Mouse (Mus musculus): Measurements from ENCODE around the gene Map3k1. TPM values are rescaled to one million over a fixed set of nuclear protein-coding genes. Genes with fewer than 3 reads are reported as not detected.

Gene Map3k1
- polyA plus RNA-seq, 2 experiments = 5.9 to 13.3 TPM

DNA sequence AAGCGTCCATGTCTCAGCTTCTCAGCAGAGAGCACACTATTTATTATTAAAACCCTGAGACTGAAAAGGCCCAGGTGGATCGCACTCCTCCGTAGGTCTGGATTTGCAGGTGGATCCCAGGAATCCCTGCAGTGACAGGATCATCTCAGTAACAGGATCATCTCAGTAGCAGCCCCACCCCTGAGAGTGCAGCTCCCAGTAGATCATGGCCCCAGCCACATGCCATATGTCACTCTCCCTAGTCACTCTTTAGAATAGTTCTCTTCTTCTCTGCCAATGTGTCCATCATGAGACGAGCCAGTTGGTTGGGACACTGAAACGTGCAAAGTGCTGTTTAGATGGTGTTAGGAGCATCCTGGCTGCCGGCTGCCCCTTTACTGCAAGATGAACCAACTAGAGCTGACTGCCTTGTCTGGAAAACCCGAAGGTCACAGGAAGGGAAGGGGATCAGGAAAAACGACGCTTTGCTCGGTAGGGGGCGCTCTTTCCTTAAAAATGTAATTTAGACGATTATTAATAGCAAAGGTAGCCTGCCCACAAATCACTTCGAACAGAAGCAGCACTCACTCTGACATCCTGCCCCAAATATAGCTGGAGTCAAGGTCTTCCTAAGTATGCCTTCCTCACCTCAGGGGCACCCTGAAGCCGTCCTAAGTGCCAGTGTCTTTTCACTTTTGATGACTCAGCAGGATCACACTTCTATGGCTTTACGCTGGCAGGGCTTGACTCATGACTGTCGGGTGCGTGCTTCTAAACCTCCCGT, 20.8 kb downstream of the Map3k1 start:
- H3K4me1 ChIP-seq (replicated peaks; ENCODE audit: control insufficient read depth in 2 of 2, insufficient read depth in 2 of 2, low read length in 1 of 2) = peaks cover 9 to 17% of the 10 kb centered on the region in 2 experiments

DNA sequence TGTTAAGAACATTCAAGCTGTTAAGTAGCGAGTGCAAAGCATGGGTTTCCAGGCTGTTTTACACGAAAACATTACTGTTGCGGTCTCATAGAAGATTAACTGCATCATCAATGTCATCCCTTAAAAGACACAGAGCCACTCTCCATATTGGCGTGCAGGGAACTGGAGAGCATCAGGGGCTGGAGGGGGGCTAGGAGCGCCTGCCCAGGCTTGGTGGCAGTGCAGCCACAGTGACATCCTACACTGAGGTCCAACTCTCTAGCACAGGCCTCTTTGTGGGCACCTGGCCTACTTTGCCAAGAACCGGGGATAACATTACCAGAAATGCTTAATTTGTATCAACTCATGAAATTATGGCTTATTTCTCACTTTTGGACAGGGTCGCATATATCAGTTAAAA, 22.2 kb downstream of the Map3k1 start:
- Histone ChIP-seq H3K4me2 (ENCODE audit: low read depth) (no peak overlapping the region), H3K4me1 (replicated peaks; ENCODE audit: control insufficient read depth in 2 of 2, insufficient read depth in 2 of 2, low read length in 1 of 2) (peaks cover 9 to 17% of the 10 kb centered on the region in 2 experiments), H3K27me3 (ENCODE audit: control insufficient read depth, insufficient read depth, low read length) (no peaks in the 10 kb centered on the region), H3K9me3 (ENCODE audit: control insufficient read depth, low read length) (no peaks in the 10 kb centered on the region), H3K36me3 (replicated peaks; ENCODE audit: control insufficient read depth, insufficient read depth, low read depth) (no peaks in the 10 kb centered on the region), H3K27ac (no peak overlapping the region), H3K4me3 (ENCODE audit: insufficient read depth in 1 of 2, low read depth in 2 of 2, low read length in 2 of 2) (no peak overlapping the region), H3K9ac (replicated peaks) (no peak overlapping the region)
- DNase-seq (ENCODE audit: low read depth in 3 of 3, low spot score in 3 of 3) (no peak), ATAC-seq (ENCODE audit: insufficient read depth) (no peak)
- WGBS (ENCODE audit: insufficient replicate concordance) = 84% methylated on average over 7 of the region's 7 CpGs
- TF ChIP-seq CTCF (IDR thresholded peaks at IDR 0.05; ENCODE audit: low read depth) = no peak

More for the DNA sequence above, 20.8 kb downstream of the Map3k1 start:
- ATAC-seq (ENCODE audit: insufficient read depth) (peak; percentile 59), DNase-seq (ENCODE audit: low read depth in 3 of 3, low spot score in 3 of 3) (peak in 2 of 3 experiments; percentile 62 to 70)
- no peaks in the 10 kb centered on the region for H3K27me3 ChIP-seq (ENCODE audit: control insufficient read depth, insufficient read depth, low read length)
- H3K27ac ChIP-seq = no peak overlapping the region
- no peaks in the 10 kb centered on the region for H3K36me3 ChIP-seq (replicated peaks; ENCODE audit: control insufficient read depth, insufficient read depth, low read depth)
- TF ChIP-seq CTCF (IDR thresholded peaks at IDR 0.05; ENCODE audit: low read depth) (peak; percentile 85), EP300 (IDR thresholded peaks at IDR 0.05; ENCODE audit: low read depth) (no peak)
- no peak overlapping the region for H3K4me3 ChIP-seq (ENCODE audit: insufficient read depth in 1 of 2, low read depth in 2 of 2, low read length in 2 of 2)
- H3K9me3 ChIP-seq (ENCODE audit: control insufficient read depth, low read length) = no peaks in the 10 kb centered on the region
- WGBS (ENCODE audit: insufficient replicate concordance) = 29% methylated on average over 18 of the region's 18 CpGs
- H3K4me2 ChIP-seq (ENCODE audit: low read depth) = peak overlapping the region; percentile 32
- no peak overlapping the region for H3K9ac ChIP-seq (replicated peaks)

GRCm38 (mm10) chr13:111783451-111783850, 25.3 kb downstream of the Map3k1 start:
- Histone ChIP-seq H3K4me2 (ENCODE audit: low read depth) (no peak overlapping the region), H3K9ac (replicated peaks) (no peak overlapping the region), H3K27ac (no peak overlapping the region), H3K36me3 (replicated peaks; ENCODE audit: control insufficient read depth, insufficient read depth, low read depth) (no peaks in the 10 kb centered on the region), H3K27me3 (ENCODE audit: control insufficient read depth, insufficient read depth, low read length) (no peaks in the 10 kb centered on the region), H3K9me3 (ENCODE audit: control insufficient read depth, low read length) (no peaks in the 10 kb centered on the region), H3K4me3 (ENCODE audit: insufficient read depth in 1 of 2, low read depth in 2 of 2, low read length in 2 of 2) (no peak overlapping the region), H3K4me1 (replicated peaks; ENCODE audit: control insufficient read depth in 2 of 2, insufficient read depth in 2 of 2, low read length in 1 of 2) (peaks cover 13 to 17% of the 10 kb centered on the region in 2 experiments)
- ATAC-seq (ENCODE audit: insufficient read depth) = no peak
- DNase-seq (ENCODE audit: low read depth in 3 of 3, low spot score in 3 of 3) = no peak
- no peak for TF ChIP-seq EP300 (IDR thresholded peaks at IDR 0.05; ENCODE audit: low read depth)
- TF ChIP-seq CTCF (IDR thresholded peaks at IDR 0.05; ENCODE audit: low read depth) = no peak
- 86% methylated on average over 8 of the region's 8 CpGs for WGBS (ENCODE audit: insufficient replicate concordance)

DNA sequence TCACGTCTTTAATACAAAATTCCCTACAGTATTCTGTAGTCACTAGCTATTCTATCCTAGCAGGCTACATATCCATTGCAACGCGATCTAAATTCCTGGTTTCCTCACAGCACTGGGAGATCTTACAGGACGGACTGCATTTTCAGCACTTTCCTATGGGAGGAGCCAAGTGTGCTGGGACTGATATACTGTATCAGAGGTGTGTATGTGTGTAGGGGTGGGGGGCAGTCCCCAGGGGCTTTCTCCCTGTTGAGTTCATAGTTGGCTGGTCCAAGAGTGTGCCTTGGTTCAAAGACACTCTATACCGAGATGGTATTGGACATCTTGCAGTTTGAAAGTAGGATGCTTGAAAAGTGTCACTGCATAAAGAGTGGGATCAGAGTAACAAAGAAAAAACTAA, 29.3 kb downstream of the Map3k1 start:
- peaks cover 12% of the 10 kb centered on the region for H3K36me3 ChIP-seq (replicated peaks; ENCODE audit: control insufficient read depth, insufficient read depth, low read depth)
- H3K4me1 ChIP-seq (replicated peaks; ENCODE audit: control insufficient read depth in 2 of 2, insufficient read depth in 2 of 2, low read length in 1 of 2) = peaks cover 19 to 21% of the 10 kb centered on the region in 2 experiments
- H3K9ac ChIP-seq (replicated peaks) = no peak overlapping the region
- no peak overlapping the region for H3K27ac ChIP-seq
- TF ChIP-seq CTCF (IDR thresholded peaks at IDR 0.05; ENCODE audit: low read depth) = no peak
- TF ChIP-seq EP300 (IDR thresholded peaks at IDR 0.05; ENCODE audit: low read depth) = no peak
- ATAC-seq (ENCODE audit: insufficient read depth) (no peak), DNase-seq (ENCODE audit: low read depth in 3 of 3, low spot score in 3 of 3) (no peak)
- no peak overlapping the region for H3K4me3 ChIP-seq (ENCODE audit: insufficient read depth in 1 of 2, low read depth in 2 of 2, low read length in 2 of 2)
- no peaks in the 10 kb centered on the region for H3K27me3 ChIP-seq (ENCODE audit: control insufficient read depth, insufficient read depth, low read length)
- no peaks in the 10 kb centered on the region for H3K9me3 ChIP-seq (ENCODE audit: control insufficient read depth, low read length)
- WGBS (ENCODE audit: insufficient replicate concordance) = 62% methylated on average over 5 of the region's 5 CpGs
- H3K4me2 ChIP-seq (ENCODE audit: low read depth) = no peak overlapping the region; the same call in 1 of the 2 replicates

- no peaks in the 10 kb centered on the region for H3K9me3 ChIP-seq (ENCODE audit: control insufficient read depth, low read length)
- peak overlapping the region; percentile 29; the same call in 1 of the 2 replicates for H3K9ac ChIP-seq (replicated peaks)
- TF ChIP-seq CTCF (IDR thresholded peaks at IDR 0.05; ENCODE audit: low read depth) (no peak), EP300 (IDR thresholded peaks at IDR 0.05; ENCODE audit: low read depth) (no peak)
- peaks cover 15% of the 10 kb centered on the region for H3K36me3 ChIP-seq (replicated peaks; ENCODE audit: control insufficient read depth, insufficient read depth, low read depth)
- H3K4me3 ChIP-seq (ENCODE audit: insufficient read depth in 1 of 2, low read depth in 2 of 2, low read length in 2 of 2) = no peak overlapping the region
- peak overlapping the region; percentile 11 for H3K4me2 ChIP-seq (ENCODE audit: low read depth)
- 14% methylated on average over 6 of the region's 6 CpGs for WGBS (ENCODE audit: insufficient replicate concordance)
- no peaks in the 10 kb centered on the region for H3K27me3 ChIP-seq (ENCODE audit: control insufficient read depth, insufficient read depth, low read length)
- H3K27ac ChIP-seq = no peak overlapping the region
- no peak for DNase-seq (ENCODE audit: low read depth in 3 of 3, low spot score in 3 of 3)
- peaks cover 19 to 21% of the 10 kb centered on the region in 2 experiments for H3K4me1 ChIP-seq (replicated peaks; ENCODE audit: control insufficient read depth in 2 of 2, insufficient read depth in 2 of 2, low read length in 1 of 2)
- ATAC-seq (ENCODE audit: insufficient read depth) = no peak
These were observed 30.2 kb downstream of the Map3k1 start for GRCm38 (mm10) chr13:111778606-111779005.

Measured in liver, embryonic 14.5 days (tissue).